Mouse (Mus musculus) liver, embryonic 12.5 days (tissue): Measurements from ENCODE around the gene Eid2. TPM values are rescaled to one million over a fixed set of nuclear protein-coding genes. Genes with fewer than 3 reads are reported as not detected.
"Not testable (repeated sequence)": the region's sequence is repeated elsewhere in the genome, so short reads cannot be mapped to it uniquely, and the experiment has no call there.

Experiments used
- ATAC-seq: fragments of 200-750 bp; cut with Nextera tagmentation; 2 replicates; pipeline ENCODE4 v1.8.0; 2017; ENCODE audit warnings: moderate number of reproducible peaks, mild to moderate bottlenecking, moderate library complexity
- H3K27ac ChIP-seq: fragments of 300-500 bp; sonication (generic); 2 replicates; pipeline ENCODE4 v1.5.1; 2016; ENCODE audit warnings: mild to moderate bottlenecking
- H3K27me3 ChIP-seq: fragments of 300-500 bp; sonication (generic); replicated peaks from 2 replicates; pipeline ENCODE4 v1.6.1; 2016; ENCODE audit warnings: mild to moderate bottlenecking, moderate library complexity
- H3K36me3 ChIP-seq: fragments of 300-500 bp; sonication (generic); 2 replicates; pipeline ENCODE4 v1.6.1; 2016; ENCODE audit warnings: mild to moderate bottlenecking, moderate library complexity
- H3K4me1 ChIP-seq: fragments of 300-500 bp; sonication (generic); 2 replicates; pipeline ENCODE4 v1.6.1; 2016
- H3K4me2 ChIP-seq: fragments of 300-500 bp; sonication (generic); 2 replicates; pipeline ENCODE4 v1.6.1; 2016; ENCODE audit warnings: mild to moderate bottlenecking, moderate library complexity
- H3K4me3 ChIP-seq: fragments of 300-500 bp; sonication (generic); 2 replicates; pipeline ENCODE4 v1.5.1; 2016; ENCODE audit warnings: mild to moderate bottlenecking, moderate library complexity
- H3K9ac ChIP-seq: fragments of 300-500 bp; sonication (generic); 2 replicates; pipeline ENCODE4 v1.6.1; 2016; ENCODE audit warnings: mild to moderate bottlenecking, moderate library complexity
- H3K9me3 ChIP-seq: fragments of 300-500 bp; sonication (generic); replicated peaks from 2 replicates; pipeline ENCODE4 v1.6.1; 2016; ENCODE audit warnings: mild to moderate bottlenecking, moderate library complexity
- WGBS: fragments of 180-500 bp; shearing (Covaris S2); methylation state at CpG from one replicate; pipeline ENCODE4 v1.1.7; 2016; ENCODE audit not compliant: insufficient replicate concordance; 5-methylcytosine and 5-hydroxymethylcytosine counted together
- polyA plus RNA-seq: library from polyadenylated mRNA; unstranded; fragments of >200 nt; fragmentation: Nextera tagmentation; extraction: Ambion mirVana; gene quantifications from 2 replicates; pipeline ENCODE4 v1.2.1, GENCODE M21; 2016

The Eid2 gene
- polyA plus RNA-seq: 4.6 and 5.4 TPM in 2 replicates

- H3K27ac ChIP-seq: peak within 1 kb of the TSS; percentile 62
- H3K4me2 ChIP-seq: peak within 1 kb of the TSS; percentile 83
- H3K4me3 ChIP-seq: peak within 1 kb of the TSS; percentile 69
- H3K9me3 ChIP-seq: no peaks in the 10 kb centered on the region
- H3K4me1 ChIP-seq: peaks cover 9% of the 10 kb centered on the region
- H3K27me3 ChIP-seq: peaks cover 41% of the 10 kb centered on the region
- H3K36me3 ChIP-seq: peaks cover 9% of the 10 kb centered on the region; the same call in 1 of the 2 replicates
- peak within 1 kb of the TSS; percentile 72 for H3K9ac ChIP-seq
- WGBS: 6% methylated on average over 57 of the region's 57 CpGs
- peak; percentile 57 for ATAC-seq
These were observed at the start of gene Eid2 for GRCm38 (mm10) chr7:28267129-28268041. Eid2 (plus strand) TSS chr7:28267881.

GRCm38 (mm10) chr7:28218951-28219740 is 48.5 kb upstream of the Eid2 start:
- WGBS: 66% methylated on average over 20 of the region's 20 CpGs
- H3K27me3 ChIP-seq, H3K36me3 ChIP-seq, H3K4me1 ChIP-seq, H3K9ac ChIP-seq, H3K9me3 ChIP-seq, ATAC-seq, H3K27ac ChIP-seq, H3K4me2 ChIP-seq, H3K4me3 ChIP-seq: not testable (repeated sequence)

- ATAC-seq: not testable (repeated sequence)
These were observed 40.8 kb upstream of the Eid2 start for GRCm38 (mm10) chr7:28226836-28227235.

DNA sequence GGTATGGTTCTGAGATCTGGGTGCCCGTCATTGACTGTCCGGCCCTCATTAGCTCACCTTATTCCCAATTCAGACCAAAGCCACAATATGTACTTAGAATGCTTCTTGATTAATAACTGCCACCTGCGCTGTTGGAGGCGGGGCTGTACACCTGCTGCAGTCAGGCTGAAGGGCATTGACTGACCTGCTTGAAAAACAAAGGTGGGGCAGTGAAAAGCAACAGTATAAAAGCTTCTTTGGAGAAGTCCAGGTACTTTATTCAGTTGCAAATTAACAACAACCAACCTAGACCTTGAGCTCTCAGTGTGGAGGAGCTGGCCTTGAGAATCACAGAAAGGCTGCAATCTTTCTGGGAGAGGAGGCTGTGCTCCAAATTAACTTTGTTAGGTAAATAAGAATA is 40.3 kb upstream of the Eid2 start:
- H3K27me3 ChIP-seq, H3K36me3 ChIP-seq, H3K4me1 ChIP-seq, H3K27ac ChIP-seq, H3K9me3 ChIP-seq, H3K9ac ChIP-seq, H3K4me2 ChIP-seq, H3K4me3 ChIP-seq, ATAC-seq: not testable (repeated sequence)
- WGBS: 70% methylated on average over 4 of the region's 4 CpGs

More at GRCm38 (mm10) chr7:28226836-28227235, 40.8 kb upstream of the Eid2 start:
- 75% methylated on average over 4 of the region's 4 CpGs for WGBS
- not testable (repeated sequence) for H3K36me3 ChIP-seq, H3K4me2 ChIP-seq, H3K4me3 ChIP-seq, H3K27ac ChIP-seq, H3K9me3 ChIP-seq, H3K4me1 ChIP-seq, H3K9ac ChIP-seq, H3K27me3 ChIP-seq

DNA sequence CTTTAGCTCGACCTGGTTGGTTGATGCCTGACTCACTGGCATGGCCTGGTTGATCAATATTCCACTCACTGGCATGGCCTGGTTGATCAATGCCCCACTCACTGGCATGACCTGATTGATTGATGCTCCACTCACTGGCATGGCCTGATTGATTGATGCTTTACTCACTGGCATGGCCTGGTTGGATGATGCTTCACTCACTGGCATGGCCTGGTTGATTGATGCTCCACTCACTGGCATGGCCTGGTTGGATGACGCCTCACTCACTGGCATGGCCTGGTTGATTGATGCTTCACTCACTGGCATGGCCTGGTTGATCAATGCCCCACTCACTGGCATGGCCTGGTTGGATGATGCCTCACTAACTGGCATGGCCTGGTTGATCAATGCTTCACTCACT is 23.7 kb upstream of the Eid2 start:
- H3K4me3 ChIP-seq, H3K27me3 ChIP-seq, H3K4me2 ChIP-seq, H3K9ac ChIP-seq, H3K4me1 ChIP-seq, ATAC-seq, H3K27ac ChIP-seq, H3K36me3 ChIP-seq, H3K9me3 ChIP-seq: not testable (repeated sequence)
- 49% methylated on average over 2 of the region's 2 CpGs for WGBS

DNA sequence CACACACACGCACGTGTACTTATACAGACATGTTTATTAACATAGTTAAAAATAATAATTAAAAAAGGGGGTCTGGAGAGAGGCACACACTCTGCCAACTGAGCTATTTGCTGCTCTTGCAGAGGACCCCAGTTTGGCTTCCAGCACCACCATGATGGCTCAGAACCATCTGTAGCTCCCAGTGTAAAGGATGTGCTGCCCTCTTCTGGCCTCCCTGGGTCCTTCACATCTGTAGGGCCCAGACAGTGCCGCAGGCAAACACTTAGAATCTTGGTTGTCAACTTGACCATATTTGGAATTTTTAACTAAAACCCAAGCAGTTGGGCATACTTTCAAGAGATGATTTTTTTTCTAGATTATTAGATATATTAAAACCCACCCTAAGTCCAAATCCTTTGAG is 18.7 kb upstream of the Eid2 start:
- 71% methylated on average over 3 of the region's 3 CpGs for WGBS
- H3K4me2 ChIP-seq: no peak overlapping the region
- H3K27me3 ChIP-seq: no peaks in the 10 kb centered on the region
- no peak overlapping the region for H3K9ac ChIP-seq
- H3K36me3 ChIP-seq: no peaks in the 10 kb centered on the region
- H3K27ac ChIP-seq: no peak overlapping the region
- no peak overlapping the region for H3K4me3 ChIP-seq
- no peak for ATAC-seq
- H3K4me1 ChIP-seq: no peaks in the 10 kb centered on the region
- 0 out of 2 replicates have a peak, but pooled peaks cover 3% of the 10 kb centered on the region for H3K9me3 ChIP-seq

DNA sequence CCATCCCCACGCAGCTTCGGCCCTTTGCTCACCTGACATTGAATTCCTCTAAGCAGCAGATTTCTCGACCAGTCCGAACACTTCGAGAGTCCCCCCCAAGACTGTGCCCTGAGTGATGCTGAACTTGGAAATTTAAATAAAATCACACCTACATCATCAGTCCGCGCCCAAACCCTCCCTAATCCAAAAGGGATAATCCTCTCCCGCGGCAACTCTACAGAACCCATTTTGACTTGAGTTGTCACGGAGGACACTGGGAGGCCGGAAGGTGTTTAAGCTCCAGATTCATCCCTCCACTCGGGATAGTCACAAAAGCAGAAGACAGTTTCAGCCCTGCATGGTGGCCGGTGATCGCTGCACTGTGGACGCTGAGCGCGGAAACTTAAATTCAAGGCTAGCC is 15.7 kb upstream of the Eid2 start:
- no peak for ATAC-seq
- H3K4me3 ChIP-seq: no peak overlapping the region
- no peak overlapping the region for H3K27ac ChIP-seq
- 82% methylated on average over 17 of the region's 17 CpGs for WGBS
- no peaks in the 10 kb centered on the region for H3K36me3 ChIP-seq
- H3K27me3 ChIP-seq: no peaks in the 10 kb centered on the region
- H3K4me1 ChIP-seq: no peaks in the 10 kb centered on the region
- peaks cover 7% of the 10 kb centered on the region; the same call in 1 of the 2 replicates for H3K9me3 ChIP-seq
- no peak overlapping the region for H3K4me2 ChIP-seq
- H3K9ac ChIP-seq: no peak overlapping the region

GRCm38 (mm10) chr7:28254591-28254990 is 13.1 kb upstream of the Eid2 start:
- H3K4me2 ChIP-seq: no peak overlapping the region
- no peaks in the 10 kb centered on the region for H3K27me3 ChIP-seq
- no peak overlapping the region for H3K9ac ChIP-seq
- H3K4me3 ChIP-seq: no peak overlapping the region
- no peak overlapping the region for H3K27ac ChIP-seq
- no peaks in the 10 kb centered on the region for H3K36me3 ChIP-seq
- peaks cover 5% of the 10 kb centered on the region; the same call in 1 of the 2 replicates for H3K9me3 ChIP-seq
- ATAC-seq: no peak
- 53% methylated on average over 6 of the region's 6 CpGs for WGBS
- no peaks in the 10 kb centered on the region for H3K4me1 ChIP-seq

- Histone ChIP-seq H3K27ac (no peak overlapping the region), H3K4me1 (no peaks in the 10 kb centered on the region), H3K27me3 (no peaks in the 10 kb centered on the region), H3K4me3 (no peak overlapping the region), H3K36me3 (no peaks in the 10 kb centered on the region), H3K9me3 (peaks cover 5% of the 10 kb centered on the region; the same call in 1 of the 2 replicates), H3K9ac (no peak overlapping the region), H3K4me2 (no peak overlapping the region)
- WGBS: 66% methylated on average over 6 of the region's 6 CpGs
- ATAC-seq: no peak
These were observed 12.2 kb upstream of the Eid2 start for GRCm38 (mm10) chr7:28255476-28255875.

- H3K27me3 ChIP-seq: peaks cover 31% of the 10 kb centered on the region
- no peaks in the 10 kb centered on the region for H3K36me3 ChIP-seq
- H3K9ac ChIP-seq: no peak overlapping the region
- H3K4me1 ChIP-seq: no peaks in the 10 kb centered on the region
- H3K4me3 ChIP-seq: no peak overlapping the region
- no peak for ATAC-seq
- H3K27ac ChIP-seq: no peak overlapping the region
- 42% methylated on average over 5 of the region's 5 CpGs for WGBS
- H3K4me2 ChIP-seq: no peak overlapping the region
- no peaks in the 10 kb centered on the region for H3K9me3 ChIP-seq
These were observed 4.8 kb upstream of the Eid2 start for GRCm38 (mm10) chr7:28262861-28263260.

DNA sequence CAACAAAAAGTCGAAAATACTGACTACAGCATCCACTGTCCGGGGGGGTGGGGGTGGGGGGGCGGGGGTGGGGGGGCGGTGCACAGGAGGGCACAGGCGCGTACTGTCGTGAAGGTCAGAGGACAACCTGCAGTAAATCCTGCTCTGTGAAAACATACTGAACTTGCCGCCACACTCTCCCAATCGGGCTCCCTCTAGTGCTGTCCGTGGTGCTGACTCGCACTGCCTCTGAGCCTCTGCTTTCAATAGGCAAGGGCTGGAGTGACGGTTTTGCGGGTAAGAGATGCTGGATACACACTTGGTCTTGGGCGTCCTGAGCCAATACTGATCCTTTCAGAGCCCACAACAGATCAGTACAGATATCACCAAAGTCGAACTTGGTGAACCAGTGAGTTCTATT is 3.9 kb upstream of the Eid2 start:
- Histone ChIP-seq H3K27ac (no peak overlapping the region), H3K4me1 (peaks cover 7% of the 10 kb centered on the region), H3K9ac (no peak overlapping the region), H3K36me3 (no peaks in the 10 kb centered on the region), H3K4me2 (no peak overlapping the region), H3K27me3 (peaks cover 40% of the 10 kb centered on the region), H3K9me3 (no peaks in the 10 kb centered on the region), H3K4me3 (no peak overlapping the region)
- ATAC-seq: no peak
- 9% methylated on average over 15 of the region's 15 CpGs for WGBS

- peaks cover 41% of the 10 kb centered on the region for H3K27me3 ChIP-seq
- no peak overlapping the region for H3K4me3 ChIP-seq
- no peaks in the 10 kb centered on the region for H3K9me3 ChIP-seq
- WGBS: 78% methylated on average over 13 of the region's 13 CpGs
- no peak overlapping the region for H3K27ac ChIP-seq
- H3K9ac ChIP-seq: no peak overlapping the region
- ATAC-seq: no peak
- peaks cover 3% of the 10 kb centered on the region; the same call in 1 of the 2 replicates for H3K36me3 ChIP-seq
- no peak overlapping the region for H3K4me2 ChIP-seq
- peaks cover 9% of the 10 kb centered on the region for H3K4me1 ChIP-seq
These were observed 2.3 kb upstream of the Eid2 start for GRCm38 (mm10) chr7:28265391-28265790.
